Mouse (Mus musculus) kidney, postnatal 0 days (tissue): ENCODE results near the gene Ube2cbp. TPM values are rescaled to one million over a fixed set of nuclear protein-coding genes. Genes with fewer than 3 reads are reported as not detected.

Experiments
- ATAC-seq: fragments of 200-750 bp; cut with Nextera tagmentation; replicated peaks from 2 replicates; pipeline ENCODE4 v1.8.0; 2017; ENCODE audit warnings: low read depth, moderate number of reproducible peaks, moderate TSS enrichment, moderate library complexity; ENCODE audit not compliant: low FRiP score
- DNase-seq: peaks from one replicate; pipeline ENCODE4 v3.0.0-alpha.2; 2016; ENCODE audit warnings: low spot score
- H3K27ac ChIP-seq: fragments of 300-500 bp; sonication (generic); 2 replicates; pipeline ENCODE4 v1.5.1; 2014; ENCODE audit warnings: mild to moderate bottlenecking
- H3K27me3 ChIP-seq: fragments of 300-500 bp; sonication (generic); 2 replicates; pipeline ENCODE4 v1.6.1; 2014; ENCODE audit warnings: low read length, mixed read lengths; ENCODE audit not compliant: insufficient read depth
- H3K36me3 ChIP-seq: fragments of 300-500 bp; sonication (generic); 2 replicates; pipeline ENCODE4 v1.6.1; 2014; ENCODE audit warnings: low read length, mixed read lengths; ENCODE audit not compliant: insufficient read depth
- H3K4me1 ChIP-seq: fragments of 300-500 bp; sonication (generic); replicated peaks from 2 replicates; pipeline ENCODE4 v1.6.1; 2014; ENCODE audit warnings: antibody characterized with exemption, low read length, mixed read lengths; ENCODE audit not compliant: insufficient read depth
- H3K4me2 ChIP-seq: fragments of 300-500 bp; sonication (generic); 2 replicates; pipeline ENCODE4 v1.6.1; 2014; ENCODE audit warnings: mild to moderate bottlenecking, low read length, moderate library complexity, mixed read lengths
- H3K4me3 ChIP-seq: fragments of 300-500 bp; sonication (generic); replicated peaks from 2 replicates; pipeline ENCODE4 v1.5.1; 2014; ENCODE audit warnings: low read depth, low read length
- H3K9ac ChIP-seq: fragments of 300-500 bp; sonication (generic); 2 replicates; pipeline ENCODE4 v1.6.1; 2014; ENCODE audit warnings: low read depth, low read length
- H3K9me3 ChIP-seq: fragments of 300-500 bp; sonication (generic); replicated peaks from 2 replicates; pipeline ENCODE4 v1.6.1; 2016; ENCODE audit warnings: low read length, inconsistent platforms, mixed read lengths
- CTCF ChIP-seq: IDR thresholded peaks from 2 replicates; pipeline ENCODE4 v1.5.1; 2016; ENCODE audit warnings: antibody characterized with exemption, low read depth, mild to moderate bottlenecking, moderate library complexity
- WGBS: fragments of 180-500 bp; shearing (Covaris S2); extraction: QIAGEN DNeasy Blood & Tissue Kit; methylation state at CpG from one replicate; pipeline ENCODE4 v1.1.7; 2014; 5-methylcytosine and 5-hydroxymethylcytosine counted together
- polyA plus RNA-seq: library from polyadenylated mRNA; unstranded; fragments of >200 nt; fragmentation: Nextera tagmentation; extraction: Ambion mirVana; gene quantifications from 2 replicates; pipeline ENCODE4 v1.2.1, GENCODE M21; 2015

The Ube2cbp gene
- polyA plus RNA-seq, 1 experiment from 2014 or later = 8.2 TPM

DNA sequence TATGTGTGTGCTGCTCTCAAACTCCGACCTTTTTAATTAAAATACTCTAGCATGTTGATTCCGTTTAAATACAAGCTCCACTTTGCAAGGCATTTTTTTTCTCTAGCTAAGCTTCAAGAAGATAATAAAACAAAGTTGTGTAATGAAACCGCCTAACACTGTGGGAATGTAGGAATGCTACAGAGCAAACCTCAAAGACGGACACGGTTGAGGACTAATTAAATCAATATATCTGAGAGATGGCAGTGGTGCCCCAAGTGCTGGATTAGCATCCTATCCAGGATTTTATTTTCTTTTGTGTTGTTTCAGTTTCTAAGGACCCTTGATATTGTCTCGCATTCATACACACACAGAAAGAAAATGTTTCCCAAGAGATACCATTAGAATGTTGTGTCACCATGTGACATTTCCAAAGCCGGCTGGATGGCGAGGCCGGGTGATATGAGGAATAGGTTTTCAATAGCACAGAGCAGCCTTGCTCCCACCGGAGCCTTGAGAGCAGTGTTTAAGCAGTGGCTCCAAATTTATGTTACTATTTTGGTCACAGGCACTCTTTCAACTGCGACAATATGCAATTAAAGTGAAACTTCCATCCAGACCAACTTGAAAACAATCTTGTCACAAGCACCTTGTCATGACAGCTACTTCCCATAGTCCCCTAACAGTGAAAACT is 26.3 kb downstream of the Ube2cbp start:
- ATAC-seq (no peak), DNase-seq (peak; percentile 17)
- Histone ChIP-seq H3K4me2 (no peak overlapping the region), H3K36me3 (no peaks in the 10 kb centered on the region), H3K9ac (no peak overlapping the region), H3K9me3 (no peaks in the 10 kb centered on the region), H3K4me1 (no peaks in the 10 kb centered on the region), H3K4me3 (no peak overlapping the region), H3K27ac (no peak overlapping the region), H3K27me3 (no peaks in the 10 kb centered on the region)
- 56% methylated on average over 11 of the region's 11 CpGs for WGBS
- TF ChIP-seq CTCF = no peak

DNA sequence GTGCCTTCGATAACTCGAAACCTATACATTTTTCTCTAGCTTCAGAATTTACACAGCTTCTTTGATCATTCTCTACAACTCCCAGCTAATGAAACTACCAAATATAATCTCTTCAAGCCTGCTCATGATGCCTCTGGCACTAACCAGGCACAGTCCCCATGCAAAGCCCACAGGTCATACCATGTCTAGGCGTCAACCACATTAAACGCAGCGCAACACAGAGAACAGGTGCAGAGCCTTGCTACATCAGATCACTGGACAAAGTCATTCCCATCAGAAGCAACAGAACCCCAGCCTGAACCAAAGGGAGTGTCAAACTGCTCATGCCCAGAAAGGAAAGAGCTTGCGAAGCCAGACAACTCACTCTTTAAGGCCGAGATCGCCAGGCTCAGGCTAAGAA is 28.1 kb downstream of the Ube2cbp start:
- ATAC-seq = no peak
- Histone ChIP-seq H3K27ac (no peak overlapping the region), H3K36me3 (no peaks in the 10 kb centered on the region), H3K9ac (no peak overlapping the region), H3K4me1 (no peaks in the 10 kb centered on the region), H3K9me3 (no peaks in the 10 kb centered on the region), H3K4me2 (no peak overlapping the region), H3K4me3 (no peak overlapping the region), H3K27me3 (no peaks in the 10 kb centered on the region)
- DNase-seq = no peak
- no peak for TF ChIP-seq CTCF
- 97% methylated on average over 8 of the region's 8 CpGs for WGBS

DNA sequence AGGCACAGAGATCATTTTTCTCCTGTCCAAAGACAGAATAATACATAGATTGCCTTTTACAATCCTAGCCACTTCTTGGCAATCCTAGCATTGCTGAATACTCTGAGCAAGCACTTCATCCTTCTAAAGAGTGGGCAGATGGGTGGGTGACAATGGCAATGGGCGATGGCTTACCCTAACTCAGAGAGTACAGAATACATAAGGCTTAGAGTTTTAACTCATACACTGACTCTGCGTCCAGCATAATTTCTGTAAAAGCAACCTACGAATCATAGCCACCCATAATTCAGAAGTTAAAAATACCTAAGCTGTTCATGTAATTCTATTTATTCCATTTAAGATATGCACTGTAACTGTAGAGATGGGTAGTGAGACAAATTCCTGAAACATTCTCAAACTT is 29.2 kb downstream of the Ube2cbp start:
- Histone ChIP-seq H3K36me3 (no peaks in the 10 kb centered on the region), H3K4me1 (no peaks in the 10 kb centered on the region), H3K9me3 (no peaks in the 10 kb centered on the region), H3K9ac (no peak overlapping the region), H3K4me3 (no peak overlapping the region), H3K27me3 (no peaks in the 10 kb centered on the region), H3K4me2 (no peak overlapping the region), H3K27ac (no peak overlapping the region)
- ATAC-seq (no peak), DNase-seq (no peak)
- no peak for TF ChIP-seq CTCF
- 93% methylated on average over 3 of the region's 3 CpGs for WGBS

DNA sequence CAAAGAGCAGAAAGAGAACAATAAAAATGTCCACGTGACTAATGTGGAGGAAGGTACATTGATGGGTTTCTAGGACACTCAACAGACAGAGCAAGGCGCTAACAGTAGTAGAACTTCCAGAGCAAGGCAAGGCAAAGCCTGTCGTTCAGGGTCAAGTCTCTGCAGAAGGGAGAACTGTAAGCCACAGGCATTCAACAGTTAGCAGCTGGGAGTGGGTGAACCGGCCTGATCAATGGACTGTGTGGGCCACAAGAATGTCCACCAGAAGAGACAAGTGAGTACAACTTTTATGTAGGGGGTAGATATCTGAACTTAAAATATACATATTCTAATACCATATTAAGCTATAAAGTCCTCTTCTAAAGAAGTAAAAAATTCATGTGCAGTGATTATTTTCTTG is 41.4 kb downstream of the Ube2cbp start:
- ATAC-seq (no peak), DNase-seq (no peak)
- H3K9me3 ChIP-seq = no peaks in the 10 kb centered on the region
- no peaks in the 10 kb centered on the region for H3K4me1 ChIP-seq
- no peak overlapping the region for H3K4me3 ChIP-seq
- no peak overlapping the region for H3K4me2 ChIP-seq
- no peak overlapping the region for H3K9ac ChIP-seq
- H3K27ac ChIP-seq = no peak overlapping the region
- H3K36me3 ChIP-seq = no peaks in the 10 kb centered on the region
- TF ChIP-seq CTCF = no peak
- no peaks in the 10 kb centered on the region for H3K27me3 ChIP-seq
- WGBS = 63% methylated on average over 4 of the region's 4 CpGs

DNA sequence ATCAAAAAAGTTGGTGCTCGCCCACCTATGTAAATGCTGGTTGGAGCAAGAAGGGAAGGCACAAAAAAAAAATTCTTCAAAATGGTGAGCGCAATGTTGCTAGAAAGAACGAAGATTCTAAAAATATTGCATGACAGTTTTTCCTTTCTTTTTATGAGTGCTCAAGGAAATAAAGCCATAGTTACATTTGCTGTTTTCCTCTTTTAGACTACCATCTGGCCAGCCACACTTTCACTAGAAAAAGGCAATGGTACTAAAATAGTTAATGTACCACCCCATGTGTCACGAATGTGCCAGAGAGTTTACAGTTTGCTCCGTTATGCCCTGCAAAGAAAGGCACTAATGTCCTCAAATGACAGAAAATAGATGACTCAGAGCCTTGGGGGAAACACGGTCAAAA is 45.4 kb downstream of the Ube2cbp start:
- Histone ChIP-seq H3K9ac (no peak overlapping the region), H3K4me2 (no peak overlapping the region), H3K27ac (no peak overlapping the region), H3K27me3 (no peaks in the 10 kb centered on the region), H3K9me3 (no peaks in the 10 kb centered on the region), H3K36me3 (no peaks in the 10 kb centered on the region), H3K4me3 (no peak overlapping the region), H3K4me1 (no peaks in the 10 kb centered on the region)
- no peak for ATAC-seq
- DNase-seq = no peak
- 81% methylated on average over 6 of the region's 6 CpGs for WGBS
- TF ChIP-seq CTCF = no peak

DNA sequence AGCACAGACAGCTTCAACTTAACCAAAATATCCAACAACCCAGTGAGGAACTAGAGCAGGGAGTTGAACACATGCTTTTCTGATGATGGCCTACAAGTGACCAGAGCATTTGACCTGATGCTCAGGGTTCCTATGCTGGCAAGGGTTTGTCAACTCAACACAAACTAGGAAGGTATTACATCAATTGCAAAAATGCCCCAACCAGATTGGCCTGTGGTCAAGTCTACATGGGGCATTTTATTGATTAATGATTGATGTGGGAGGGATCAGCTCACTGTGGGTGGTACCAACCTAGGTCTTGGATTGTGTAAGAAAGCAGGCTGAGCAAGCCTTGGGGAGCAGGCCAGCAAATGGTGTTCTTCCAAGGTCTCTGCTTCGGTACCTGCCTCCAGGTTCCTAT is 46.8 kb downstream of the Ube2cbp start:
- Histone ChIP-seq H3K27ac (no peak overlapping the region), H3K4me2 (no peak overlapping the region), H3K4me1 (no peaks in the 10 kb centered on the region), H3K9me3 (no peaks in the 10 kb centered on the region), H3K4me3 (no peak overlapping the region), H3K36me3 (no peaks in the 10 kb centered on the region), H3K27me3 (no peaks in the 10 kb centered on the region), H3K9ac (no peak overlapping the region)
- TF ChIP-seq CTCF = no peak
- no peak for DNase-seq
- 100% methylated on average over 1 of the region's 1 CpGs for WGBS
- ATAC-seq = no peak

DNA sequence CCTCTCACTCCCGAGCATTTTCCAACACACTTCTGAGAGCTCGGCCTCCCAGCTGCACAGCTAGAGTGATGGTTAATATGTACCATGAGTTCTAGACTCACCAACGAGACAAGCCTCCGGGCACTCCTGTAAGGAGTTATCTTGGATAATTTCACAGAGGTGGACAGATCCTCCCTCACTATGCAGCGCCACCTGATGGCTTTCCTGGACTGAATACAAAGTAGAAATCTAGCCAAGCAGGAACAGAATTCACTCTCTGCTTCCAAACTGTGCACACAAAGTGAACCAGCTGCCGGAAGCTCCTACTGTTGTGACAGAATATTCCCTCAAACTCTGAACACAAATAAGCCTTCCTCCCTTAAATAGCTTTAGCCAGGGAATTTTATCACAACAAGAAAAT is 69.0 kb downstream of the Ube2cbp start:
- no peaks in the 10 kb centered on the region; the same call in 1 of the 2 replicates for H3K4me1 ChIP-seq
- TF ChIP-seq CTCF = peak; percentile 47; the same call in 1 of the 2 replicates
- H3K27ac ChIP-seq = no peak overlapping the region
- no peak for DNase-seq
- WGBS = 68% methylated on average over 6 of the region's 6 CpGs
- no peak overlapping the region for H3K9ac ChIP-seq
- no peaks in the 10 kb centered on the region for H3K9me3 ChIP-seq
- no peak for ATAC-seq
- no peak overlapping the region for H3K4me3 ChIP-seq
- no peaks in the 10 kb centered on the region for H3K36me3 ChIP-seq
- H3K4me2 ChIP-seq = no peak overlapping the region
- no peaks in the 10 kb centered on the region for H3K27me3 ChIP-seq
